Mouse (Mus musculus) urinary bladder, postnatal 4 days (tissue): ENCODE measurements around the gene Snx4.
A peak's percentile ranks its signal among the peaks of the same experiment; 100 is the strongest.

Experiments used
- DNase-seq, 2 experiments: peaks; one replicate each; pipeline ENCODE4 v3.0.0; 2021 to 2022; ENCODE audit warnings: low spot score in 2 of 2

Snx4 gene

DNA sequence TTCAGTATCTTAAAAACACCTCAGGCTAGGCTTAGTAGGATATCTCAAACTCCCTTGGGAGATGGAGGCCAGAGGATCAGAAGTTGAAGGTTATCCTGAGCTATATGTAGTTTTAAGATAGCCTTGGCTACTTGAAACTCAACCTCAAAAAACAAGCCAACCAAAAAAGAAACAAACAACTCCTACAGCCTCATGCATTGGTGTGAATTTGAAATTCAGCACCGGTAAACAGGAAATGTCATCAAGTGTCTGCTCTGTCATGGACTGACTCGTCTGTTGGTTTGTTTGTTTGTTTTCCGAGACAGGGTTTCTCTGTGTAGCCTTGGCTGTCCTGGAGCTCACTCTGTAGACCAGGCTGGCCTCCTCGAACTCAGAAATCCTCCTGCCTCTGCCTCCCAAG lies 20.6 kb downstream of the Snx4 start:
- DNase-seq, result no peak

DNA sequence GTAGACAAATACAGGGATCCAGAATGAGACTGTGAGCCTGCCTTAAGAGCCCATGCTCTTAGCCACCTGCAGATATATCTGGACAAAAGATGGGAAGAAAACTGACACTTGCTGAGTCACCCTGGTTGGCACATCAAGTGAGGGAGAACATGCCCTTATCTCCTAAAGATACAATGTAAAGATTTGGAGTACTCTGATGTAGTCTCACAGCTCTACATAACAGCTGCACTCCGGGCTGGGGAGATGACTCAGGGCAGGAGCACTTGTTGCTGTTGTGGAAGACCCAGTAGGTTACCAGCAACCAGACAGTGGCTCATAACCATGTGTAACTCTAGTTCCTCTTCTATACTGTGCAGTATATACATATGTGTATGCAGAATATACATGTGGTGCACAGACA lies 31.8 kb downstream of the Snx4 start:
- DNase-seq, result no peak

DNA sequence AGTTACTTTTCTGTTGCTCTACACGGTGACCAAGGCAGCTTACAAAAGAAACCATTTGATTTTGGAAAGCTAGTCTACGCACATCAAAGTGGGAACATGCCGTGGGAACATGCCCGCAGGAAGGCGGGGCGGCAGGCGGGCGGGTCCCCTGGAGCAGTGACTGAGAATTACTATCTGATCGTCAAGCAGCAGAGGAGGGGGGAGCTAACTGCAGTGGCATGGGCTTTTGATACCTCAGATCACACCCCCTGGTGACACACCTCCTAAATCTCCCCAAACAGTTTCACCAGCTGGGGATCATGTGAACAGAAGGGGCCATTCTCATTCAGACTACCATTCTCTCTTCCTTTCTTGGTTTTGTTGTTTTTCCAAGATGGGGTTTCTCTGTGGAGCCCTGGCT lies 37.3 kb downstream of the Snx4 start:
- DNase-seq, result no peak

DNA sequence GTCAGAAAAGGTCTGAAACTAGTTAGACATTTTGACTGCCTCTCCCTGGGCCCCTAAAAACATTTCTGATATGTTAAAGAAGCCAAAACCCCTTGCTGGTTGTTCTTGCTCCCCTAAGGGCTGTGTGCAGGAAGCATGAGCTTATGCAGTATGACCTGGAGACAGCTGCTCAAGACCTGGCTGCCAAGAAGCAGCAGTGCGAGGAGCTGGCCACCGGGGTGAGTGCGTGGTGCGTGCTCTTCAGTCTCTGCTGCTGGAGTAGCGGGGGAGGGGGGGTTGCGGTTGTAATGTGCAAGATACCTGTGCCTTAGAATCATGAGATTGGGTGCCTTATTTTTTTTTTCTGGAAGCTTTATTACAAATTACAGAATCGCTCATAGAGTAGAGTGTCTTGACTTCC lies 38.7 kb downstream of the Snx4 start:
- DNase-seq, result no peak

DNA sequence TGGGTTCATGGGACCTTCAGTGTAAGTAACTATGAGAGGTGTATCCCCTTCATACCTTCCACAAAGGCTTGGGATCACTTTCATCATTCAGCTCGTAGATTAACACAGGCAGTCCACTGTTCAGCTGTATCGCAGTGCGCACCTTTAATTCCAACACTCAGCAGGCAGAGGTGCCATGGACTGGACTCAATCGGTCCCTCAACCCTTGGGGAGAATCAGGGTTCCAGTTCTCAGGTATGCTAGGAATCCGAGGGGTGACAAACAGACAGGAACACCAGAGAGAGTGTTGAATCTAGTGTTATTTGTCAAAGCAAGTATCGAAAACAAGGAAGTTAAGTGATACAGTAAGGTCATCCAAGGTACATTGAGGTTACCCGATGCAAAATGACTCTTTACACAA lies 41.0 kb downstream of the Snx4 start:
- DNase-seq, result no peak

DNA sequence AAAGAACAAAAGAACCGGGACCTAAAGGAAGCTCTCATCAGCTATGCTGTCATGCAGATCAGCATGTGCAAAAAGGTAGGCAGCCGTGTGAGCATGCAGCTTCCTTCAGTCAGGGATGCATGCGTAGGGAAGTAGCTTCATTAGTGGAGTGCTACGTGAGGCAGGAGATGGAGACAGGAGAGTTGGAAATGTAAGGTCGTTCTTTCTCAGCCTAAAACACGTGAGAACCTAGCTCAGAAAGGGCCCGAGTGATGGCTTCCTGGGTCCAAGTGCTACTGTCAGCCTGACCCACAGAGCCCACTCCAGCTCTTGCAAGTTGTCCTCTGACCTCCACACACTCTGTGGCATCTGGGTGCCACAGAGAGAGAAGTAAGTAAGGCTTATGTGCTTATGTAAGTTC lies 43.4 kb downstream of the Snx4 start:
- no peak for DNase-seq

DNA sequence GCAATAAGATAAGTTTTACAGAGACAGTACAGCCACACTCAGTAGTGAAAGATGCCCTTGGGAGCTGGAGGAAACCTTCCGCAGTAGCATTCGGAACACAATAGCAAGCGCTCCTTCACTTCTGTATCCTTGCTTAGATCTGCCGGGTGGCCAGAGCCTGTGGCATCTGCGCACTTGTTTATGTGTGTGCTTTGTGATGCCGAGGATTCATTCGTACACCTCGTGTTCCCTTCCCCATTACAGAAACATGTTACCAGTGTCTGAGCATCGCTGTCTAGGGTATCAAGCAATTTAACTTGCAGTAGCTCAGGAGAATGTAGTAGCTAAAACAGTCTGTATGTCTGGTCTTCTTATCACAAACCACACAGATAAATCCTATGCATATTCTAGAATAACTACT lies 44.1 kb downstream of the Snx4 start:
- DNase-seq, result no peak

DNA sequence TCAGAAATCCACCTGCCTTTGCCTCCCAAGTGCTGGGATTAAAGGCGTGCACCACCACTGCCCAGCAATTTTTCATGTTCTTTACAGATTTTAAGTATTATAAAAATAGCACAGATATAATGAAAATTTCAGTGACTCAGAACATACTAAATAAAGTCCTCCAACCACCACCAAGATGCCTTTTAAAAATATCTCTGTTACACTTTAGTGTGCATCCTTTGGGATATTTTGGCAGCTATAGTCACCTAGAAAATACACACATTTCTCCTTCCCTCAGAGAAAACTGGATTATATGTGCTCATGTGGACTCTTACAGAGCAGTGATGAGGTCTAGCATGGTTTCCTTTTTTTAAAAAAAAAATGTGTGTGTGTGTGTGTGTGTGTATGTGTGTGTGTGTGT lies 46.3 kb downstream of the Snx4 start:
- DNase-seq, result no peak

DNA sequence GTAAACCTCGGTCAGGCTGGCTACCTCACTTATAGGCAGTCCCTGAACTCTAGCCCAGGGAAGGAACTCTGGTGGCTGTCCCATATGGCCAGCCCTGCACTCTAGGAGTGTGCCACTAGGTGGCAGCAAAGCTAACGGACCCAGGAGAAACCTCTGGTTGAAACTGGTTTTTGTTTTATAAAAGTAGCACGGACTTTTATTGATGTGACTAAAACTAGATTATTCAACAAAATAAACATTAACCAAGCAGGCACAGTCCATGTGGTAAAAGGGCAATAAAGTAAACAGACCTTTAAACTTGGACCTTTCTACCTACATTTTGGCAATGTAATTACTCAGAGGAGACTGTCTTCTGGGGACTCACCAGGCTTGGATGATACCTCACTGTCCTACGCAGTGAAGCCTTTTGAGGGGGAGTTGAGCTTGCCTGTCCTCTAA lies 55.4 kb downstream of the Snx4 start:
- DNase-seq, result peak; percentile 62 to 81

DNA sequence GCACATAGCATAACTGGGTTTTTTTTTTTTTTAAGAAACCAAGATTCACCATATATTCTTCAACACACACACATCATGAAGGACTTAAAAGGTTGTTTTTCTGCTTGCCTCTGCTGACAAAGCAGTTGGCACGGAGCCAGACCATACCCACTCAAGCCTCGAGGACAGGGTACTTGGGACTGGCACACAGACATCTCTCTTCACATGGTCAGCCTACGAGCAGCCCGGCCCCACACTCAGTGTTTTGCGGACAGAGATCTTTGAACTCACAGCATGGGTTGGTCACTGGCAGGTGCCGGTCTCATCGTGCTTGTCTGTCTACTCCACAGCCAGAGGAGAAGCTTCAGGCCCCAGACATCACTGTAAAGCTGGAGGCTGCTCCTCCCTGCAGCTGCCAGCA lies 56.5 kb downstream of the Snx4 start:
- DNase-seq, result no peak

DNA sequence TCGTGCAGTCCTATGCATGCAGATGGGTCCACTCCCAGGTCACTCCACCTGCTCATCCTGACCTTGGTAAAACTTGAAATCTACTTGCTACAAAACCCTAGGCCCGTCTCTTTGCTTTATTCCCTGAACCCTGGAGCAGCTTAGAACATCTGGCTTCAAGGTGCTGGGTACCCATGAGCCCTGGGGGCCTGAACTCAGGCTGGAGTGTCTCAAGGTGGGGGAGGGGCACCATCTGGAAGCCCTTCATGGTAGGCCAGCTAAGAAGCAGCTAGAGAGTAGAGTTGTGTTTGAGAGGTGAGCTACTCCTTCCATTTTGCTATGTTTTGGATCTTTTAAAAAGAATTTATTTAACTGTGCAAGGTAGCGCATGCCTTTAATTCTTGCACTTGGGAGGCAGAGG lies 57.8 kb downstream of the Snx4 start:
- no peak for DNase-seq

DNA sequence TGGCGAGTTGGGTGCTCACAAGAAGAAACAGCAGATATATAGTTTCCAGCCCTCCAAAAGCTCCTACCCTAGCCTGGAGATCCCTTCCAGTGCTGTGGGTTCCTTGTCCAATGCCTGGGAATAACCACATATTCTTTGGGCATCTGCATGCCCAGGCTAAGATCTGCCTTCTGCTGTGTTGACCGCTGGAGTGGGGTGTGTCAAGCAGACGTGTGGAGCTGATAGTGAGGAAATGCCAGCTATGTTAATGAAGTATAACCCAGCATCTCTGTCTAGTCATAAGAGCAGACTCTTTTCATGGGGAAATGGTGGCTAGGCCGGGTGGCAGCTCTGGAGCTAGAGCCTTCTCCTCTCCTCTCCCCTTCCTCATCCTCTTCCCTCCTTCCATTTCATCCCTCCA lies 64.4 kb downstream of the Snx4 start:
- DNase-seq, result no peak

DNA sequence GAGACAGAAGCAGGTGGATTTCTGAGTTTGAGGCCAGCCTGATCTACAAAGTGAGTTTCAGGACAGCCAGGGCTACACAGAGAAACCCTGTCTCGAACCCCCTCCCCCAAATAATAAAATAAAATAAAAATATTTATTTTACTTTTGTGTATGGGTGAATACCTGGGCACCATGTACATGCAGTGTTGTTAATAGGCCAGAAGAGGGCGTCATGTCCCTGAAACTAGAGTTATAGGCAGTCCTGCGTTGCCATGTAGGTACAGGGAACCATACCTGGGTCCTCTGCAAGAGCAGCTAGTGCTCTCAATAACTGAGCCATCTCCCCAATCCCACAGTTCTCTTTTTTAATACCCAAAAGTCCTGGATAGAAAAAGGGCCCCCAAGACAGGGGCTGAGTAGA lies 66.4 kb downstream of the Snx4 start:
- no peak for DNase-seq

DNA sequence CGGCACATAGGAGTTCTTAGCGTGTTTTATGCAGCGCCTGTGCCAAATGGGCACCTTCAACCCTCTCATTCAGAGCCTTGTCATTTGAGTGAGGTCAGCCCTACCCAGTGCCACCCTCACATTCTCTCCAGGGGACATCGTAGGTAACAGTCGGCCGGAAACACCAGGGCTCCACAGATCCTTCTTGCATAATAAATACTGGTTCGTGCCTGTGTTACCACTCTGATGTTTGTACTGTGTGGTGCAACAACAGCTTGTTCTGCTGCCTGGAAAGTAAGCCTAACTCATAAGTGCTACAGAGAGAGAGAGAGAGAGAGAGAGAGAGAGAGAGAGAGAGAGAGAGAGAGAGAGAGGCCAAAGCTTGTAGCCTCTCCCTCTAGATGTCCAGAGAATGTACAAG lies 66.8 kb downstream of the Snx4 start:
- no peak for DNase-seq

DNA sequence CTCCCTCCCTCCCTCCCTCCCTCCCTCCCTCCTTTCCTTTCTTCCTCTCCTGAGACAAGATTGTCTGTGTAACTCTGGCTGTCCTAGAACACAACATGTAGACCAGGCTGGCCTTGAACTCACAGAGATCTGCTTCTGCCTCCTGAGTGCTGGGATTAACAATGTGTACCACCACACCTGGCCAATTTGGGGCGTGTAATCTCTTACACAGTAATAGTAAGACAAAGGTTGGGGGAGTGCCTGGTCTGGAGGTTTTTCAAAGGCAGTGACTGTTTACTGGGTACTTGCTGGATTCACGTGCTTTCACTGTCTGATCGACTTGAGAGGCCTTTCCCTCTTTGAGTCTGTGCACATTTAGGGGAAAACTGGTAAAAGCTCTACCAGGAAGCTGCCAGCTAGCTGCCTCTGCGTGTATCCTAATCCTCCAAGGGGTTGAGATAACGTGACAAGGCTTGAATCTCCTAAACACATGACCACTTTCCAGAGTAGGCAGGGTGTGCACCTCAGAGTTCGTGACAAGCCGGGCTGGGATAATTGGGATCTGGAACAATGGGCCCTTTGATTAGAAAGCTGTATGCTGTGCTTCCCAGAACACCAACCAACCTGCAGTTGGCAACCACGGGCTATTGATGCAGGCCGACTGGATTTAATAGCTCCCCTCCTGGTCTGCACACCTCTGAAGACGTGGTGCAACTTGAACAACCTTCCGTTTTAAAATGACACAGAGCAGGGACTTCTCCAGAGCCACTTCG lies 74.6 kb downstream of the Snx4 start:
- DNase-seq, result no peak

DNA sequence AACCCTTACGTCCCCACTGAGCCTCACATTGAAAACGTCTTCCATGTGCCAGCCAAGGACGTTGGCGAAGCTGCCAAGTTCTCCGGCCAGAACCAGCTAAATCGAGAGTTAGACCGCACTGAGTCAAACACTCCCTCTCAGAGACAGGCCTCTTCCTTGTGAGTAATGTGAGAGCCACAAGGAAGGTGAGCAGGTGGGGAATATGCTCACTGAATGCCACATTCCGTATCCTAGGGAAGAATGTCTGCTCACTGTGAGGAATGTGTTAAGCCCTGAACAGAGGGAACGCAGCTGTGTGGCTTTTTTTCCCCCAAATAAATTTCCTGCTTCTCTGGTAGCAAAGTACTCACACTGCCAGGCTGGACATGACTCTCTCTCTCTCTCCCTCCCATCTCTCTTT lies 75.3 kb downstream of the Snx4 start:
- DNase-seq, result no peak

DNA sequence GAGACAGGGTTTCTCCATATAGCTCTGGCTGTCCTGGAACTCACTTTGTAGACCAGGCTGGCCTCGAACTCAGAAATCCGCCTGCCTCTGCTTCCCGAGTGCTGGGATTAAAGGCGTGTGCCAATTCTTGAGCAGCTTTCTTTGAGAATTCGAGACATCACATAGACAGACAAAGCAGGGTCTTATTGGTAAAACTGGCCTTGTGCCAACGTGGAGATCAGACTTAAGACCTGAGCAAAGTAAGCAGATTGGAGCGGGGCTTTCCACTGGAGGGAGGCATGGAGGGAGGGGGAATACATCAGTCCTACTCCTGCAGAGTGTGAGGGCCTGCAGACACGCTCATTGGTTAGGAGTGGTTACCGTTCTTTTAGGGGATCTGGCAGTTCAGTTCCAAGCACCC lies 75.9 kb downstream of the Snx4 start:
- no peak for DNase-seq

DNA sequence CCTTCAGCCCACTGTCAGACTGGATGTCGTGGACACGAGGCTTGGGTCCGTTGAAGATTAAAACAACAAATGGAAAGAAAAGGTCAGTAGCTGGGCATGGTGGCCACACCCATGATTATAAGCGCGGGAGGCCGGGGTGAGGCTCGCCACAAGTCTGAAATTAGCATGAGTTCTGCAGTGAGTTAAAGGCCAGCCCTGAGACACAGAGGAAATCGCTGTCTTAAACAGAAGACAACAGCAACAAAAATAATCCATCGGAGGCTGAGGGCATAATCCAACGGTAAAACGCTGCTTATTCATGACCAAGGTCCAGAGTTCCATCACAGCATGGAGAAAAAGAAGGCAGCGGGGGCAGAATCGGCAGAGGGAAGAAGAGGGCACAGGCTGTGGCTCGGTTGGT lies 81.8 kb downstream of the Snx4 start:
- no peak for DNase-seq

DNA sequence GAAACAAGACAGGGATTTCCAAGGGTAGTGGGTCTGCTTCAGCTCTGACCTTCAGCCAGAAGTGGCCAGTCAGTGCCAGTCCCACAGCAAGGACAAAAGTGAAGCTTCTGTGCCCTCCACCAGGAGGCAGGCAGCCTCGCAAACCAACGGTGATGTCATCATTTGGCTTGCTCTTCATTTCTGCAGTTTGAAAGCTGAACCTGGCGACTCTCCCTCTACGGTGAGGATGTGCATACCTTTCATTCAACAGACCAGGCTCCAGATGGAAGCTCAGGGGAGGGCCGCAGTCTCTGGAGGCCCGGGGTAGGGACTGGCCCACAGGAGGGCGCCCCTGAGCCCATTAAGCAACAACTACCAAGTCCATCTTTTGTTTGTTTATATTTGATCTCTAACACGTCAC lies 85.9 kb downstream of the Snx4 start:
- DNase-seq, result peak; percentile 66 to 70

DNA sequence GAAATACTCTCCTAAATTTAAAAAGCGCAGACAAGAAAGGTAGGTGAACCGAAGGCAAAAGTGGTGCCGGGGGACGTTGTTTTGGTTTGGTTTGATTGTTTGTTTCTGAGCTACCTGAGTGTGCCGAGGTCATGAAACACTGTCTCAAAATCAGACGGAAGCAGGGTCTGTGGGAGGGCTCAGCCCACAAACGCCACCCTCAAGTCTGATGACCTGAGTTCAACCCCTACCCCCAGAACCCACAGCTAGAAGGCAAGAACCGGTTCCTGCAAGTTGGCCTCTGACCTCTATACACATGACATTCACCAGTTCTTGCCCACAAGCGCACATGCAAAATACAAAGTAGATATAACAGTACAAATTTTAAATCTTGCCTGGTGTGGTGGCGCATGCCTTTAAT lies 86.4 kb downstream of the Snx4 start:
- DNase-seq, result no peak

DNA sequence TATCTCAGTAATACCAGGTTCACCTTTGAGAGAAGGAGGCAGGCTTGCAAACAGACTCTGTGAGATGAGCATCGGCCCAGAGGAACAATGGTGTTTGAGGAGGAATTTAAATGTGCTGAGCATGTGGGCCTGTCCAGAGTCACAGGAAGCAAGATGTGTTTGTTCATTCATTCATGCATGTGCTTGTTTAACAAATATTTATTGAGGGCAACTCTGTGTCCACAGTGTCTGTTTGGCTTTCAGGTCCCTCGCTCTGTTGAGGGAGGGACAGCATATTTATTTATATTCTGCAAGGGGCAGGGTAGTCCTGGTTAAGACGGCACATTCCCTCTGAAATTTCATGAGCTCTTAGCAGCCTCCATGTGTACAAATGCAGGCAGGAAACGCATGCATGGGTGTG lies 87.2 kb downstream of the Snx4 start:
- DNase-seq, result no peak

DNA sequence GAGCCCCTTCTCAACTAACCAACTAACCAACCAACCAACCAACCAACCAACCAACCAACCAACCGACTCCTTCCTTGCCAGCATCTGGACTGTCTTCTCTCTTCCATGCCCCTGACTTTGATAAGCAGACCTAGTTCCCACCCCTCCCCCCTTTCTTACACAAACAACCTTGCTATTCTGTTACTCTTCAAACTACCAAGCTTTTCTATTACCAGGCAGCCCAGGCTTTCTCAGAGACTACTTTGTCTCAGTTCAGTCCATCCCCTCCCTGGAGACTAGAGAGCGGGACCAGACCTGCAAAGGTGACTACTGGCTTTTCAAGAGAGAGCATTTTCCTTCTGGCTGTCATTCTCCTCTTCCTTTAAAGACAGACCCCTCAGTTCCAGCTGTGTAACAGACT lies 88.2 kb downstream of the Snx4 start:
- DNase-seq, result no peak

DNA sequence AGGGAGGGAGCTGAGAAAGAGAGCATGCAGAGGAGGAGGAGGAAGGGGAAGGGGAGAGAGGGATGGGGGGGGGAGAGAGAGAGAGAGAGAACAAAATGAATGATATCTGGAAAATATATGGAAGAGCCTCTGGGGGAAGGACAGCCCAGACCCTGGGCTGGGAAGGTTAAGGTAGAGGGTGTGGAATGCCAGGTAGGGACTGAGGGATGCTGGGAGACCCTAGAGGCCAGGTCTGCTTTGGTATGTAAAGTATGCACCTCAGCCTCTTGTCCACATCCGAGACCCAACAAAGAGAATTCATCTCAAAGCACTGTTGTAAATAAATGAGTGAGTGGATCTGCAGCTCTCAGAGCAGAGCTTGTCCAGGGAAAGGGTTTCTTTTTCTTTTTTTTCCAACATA lies 91.1 kb downstream of the Snx4 start:
- no peak for DNase-seq

DNA sequence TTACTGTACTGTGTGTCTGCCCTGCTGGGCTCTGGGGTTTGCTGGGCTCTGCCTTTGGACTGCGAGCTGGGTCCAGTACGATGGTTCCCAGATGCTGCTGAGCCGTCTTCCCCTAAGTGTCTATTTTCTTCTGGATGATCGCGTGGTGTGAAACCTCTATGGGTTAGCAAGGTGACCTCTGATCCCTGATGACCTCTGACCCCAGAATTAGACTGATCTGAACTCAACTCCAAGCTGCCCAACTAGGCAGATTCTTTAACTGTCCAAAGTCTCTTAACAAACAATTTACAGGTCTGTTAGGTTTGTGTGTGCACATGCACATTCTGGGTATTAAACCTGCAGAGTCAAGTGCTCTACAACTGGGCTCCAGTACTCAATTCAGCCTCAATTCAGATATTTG lies 91.9 kb downstream of the Snx4 start:
- DNase-seq, result no peak
